Mouse (Mus musculus): ENCODE results near the gene Cfap70. TPM values are rescaled to one million over a fixed set of nuclear protein-coding genes. Genes with fewer than 3 reads are reported as not detected.
A peak's percentile ranks its signal among the peaks of the same experiment; 100 is the strongest.

Gene Cfap70
- polyA plus RNA-seq, 1 experiment from 2014 or later: 0.16 TPM

- Histone ChIP-seq H3K9me3 (ENCODE audit: control insufficient read depth, low read length) (no peaks in the 10 kb centered on the region), H3K27me3 (ENCODE audit: control insufficient read depth, insufficient read depth, low read length) (no peaks in the 10 kb centered on the region), H3K36me3 (ENCODE audit: control insufficient read depth, insufficient read depth, low read length) (no peaks in the 10 kb centered on the region), H3K9ac (ENCODE audit: low read length) (no peak overlapping the region), H3K4me1 (replicated peaks; ENCODE audit: control insufficient read depth, insufficient read depth) (no peaks in the 10 kb centered on the region), H3K27ac (replicated peaks) (no peak overlapping the region), H3K4me2 (replicated peaks; ENCODE audit: low read depth) (no peak overlapping the region), H3K4me3 (ENCODE audit: low read depth, low read length) (no peak overlapping the region)
- WGBS: 55% methylated on average over 7 of the region's 7 CpGs
- DNase-seq (ENCODE audit: low spot score) (no peak), ATAC-seq (ENCODE audit: low FRiP score, low TSS enrichment) (no peak)
- TF ChIP-seq EP300 (optimal IDR thresholded peaks at IDR 0.05) (no peak), CTCF (IDR thresholded peaks at IDR 0.05; ENCODE audit: low read depth) (no peak)
These were observed 29.8 kb downstream of the Cfap70 start for GRCm38 (mm10) chr14:20422257-20422656.

GRCm38 (mm10) chr14:20400071-20400470 is 52.0 kb downstream of the Cfap70 start:
- Histone ChIP-seq H3K27me3 (ENCODE audit: control insufficient read depth, insufficient read depth, low read length) (no peaks in the 10 kb centered on the region), H3K36me3 (ENCODE audit: control insufficient read depth, insufficient read depth, low read length) (no peaks in the 10 kb centered on the region), H3K4me1 (replicated peaks; ENCODE audit: control insufficient read depth, insufficient read depth) (no peaks in the 10 kb centered on the region), H3K4me3 (ENCODE audit: low read depth, low read length) (no peak overlapping the region), H3K9ac (ENCODE audit: low read length) (no peak overlapping the region), H3K9me3 (ENCODE audit: control insufficient read depth, low read length) (no peaks in the 10 kb centered on the region), H3K27ac (replicated peaks) (no peak overlapping the region), H3K4me2 (replicated peaks; ENCODE audit: low read depth) (no peak overlapping the region)
- WGBS: 55% methylated on average over 1 of the region's 1 CpGs
- ATAC-seq (ENCODE audit: low FRiP score, low TSS enrichment): peak; percentile 73; the same call in 1 of the 2 replicates
- DNase-seq (ENCODE audit: low spot score): peak; percentile 46
- TF ChIP-seq EP300 (optimal IDR thresholded peaks at IDR 0.05) (no peak), CTCF (IDR thresholded peaks at IDR 0.05; ENCODE audit: low read depth) (peak; percentile 78)

- 32% methylated on average over 4 of the region's 4 CpGs for WGBS
- Histone ChIP-seq H3K4me3 (ENCODE audit: low read depth, low read length) (no peak overlapping the region), H3K27ac (replicated peaks) (no peak overlapping the region), H3K9me3 (ENCODE audit: control insufficient read depth, low read length) (no peaks in the 10 kb centered on the region), H3K9ac (ENCODE audit: low read length) (no peak overlapping the region), H3K4me2 (replicated peaks; ENCODE audit: low read depth) (no peak overlapping the region), H3K27me3 (ENCODE audit: control insufficient read depth, insufficient read depth, low read length) (no peaks in the 10 kb centered on the region), H3K4me1 (replicated peaks; ENCODE audit: control insufficient read depth, insufficient read depth) (no peaks in the 10 kb centered on the region), H3K36me3 (ENCODE audit: control insufficient read depth, insufficient read depth, low read length) (no peaks in the 10 kb centered on the region)
- peak; percentile 51 for DNase-seq (ENCODE audit: low spot score)
- TF ChIP-seq CTCF (IDR thresholded peaks at IDR 0.05; ENCODE audit: low read depth) (peak; percentile 64), EP300 (optimal IDR thresholded peaks at IDR 0.05) (no peak)
- 0 out of 2 replicates have a peak, but pooled peaks have one; percentile 15 for ATAC-seq (ENCODE audit: low FRiP score, low TSS enrichment)
These were observed 53.2 kb downstream of the Cfap70 start for GRCm38 (mm10) chr14:20398864-20399263.

GRCm38 (mm10) chr14:20397220-20397619 is 54.8 kb downstream of the Cfap70 start:
- Histone ChIP-seq H3K4me1 (replicated peaks; ENCODE audit: control insufficient read depth, insufficient read depth) (no peaks in the 10 kb centered on the region), H3K9ac (ENCODE audit: low read length) (no peak overlapping the region), H3K27me3 (ENCODE audit: control insufficient read depth, insufficient read depth, low read length) (no peaks in the 10 kb centered on the region), H3K9me3 (ENCODE audit: control insufficient read depth, low read length) (no peaks in the 10 kb centered on the region), H3K4me3 (ENCODE audit: low read depth, low read length) (no peak overlapping the region), H3K4me2 (replicated peaks; ENCODE audit: low read depth) (no peak overlapping the region), H3K36me3 (ENCODE audit: control insufficient read depth, insufficient read depth, low read length) (no peaks in the 10 kb centered on the region), H3K27ac (replicated peaks) (no peak overlapping the region)
- ATAC-seq (ENCODE audit: low FRiP score, low TSS enrichment): no peak
- no peak for DNase-seq (ENCODE audit: low spot score)
- no peak for TF ChIP-seq CTCF (IDR thresholded peaks at IDR 0.05; ENCODE audit: low read depth)
- no peak for TF ChIP-seq EP300 (optimal IDR thresholded peaks at IDR 0.05)
- WGBS: 73% methylated on average over 9 of the region's 9 CpGs

- Histone ChIP-seq H3K9ac (ENCODE audit: low read length) (peak within 1 kb of the TSS; percentile 88), H3K9me3 (ENCODE audit: control insufficient read depth, low read length) (no peaks in the 10 kb centered on the region), H3K27ac (replicated peaks) (peak within 1 kb of the TSS; percentile 86), H3K36me3 (ENCODE audit: control insufficient read depth, insufficient read depth, low read length) (0 out of 2 replicates have a peak, but pooled peaks cover 5% of the 10 kb centered on the region), H3K4me1 (replicated peaks; ENCODE audit: control insufficient read depth, insufficient read depth) (no peaks in the 10 kb centered on the region), H3K4me3 (ENCODE audit: low read depth, low read length) (peak within 1 kb of the TSS; percentile 78), H3K4me2 (replicated peaks; ENCODE audit: low read depth) (peak within 1 kb of the TSS; percentile 58), H3K27me3 (ENCODE audit: control insufficient read depth, insufficient read depth, low read length) (no peaks in the 10 kb centered on the region)
- ATAC-seq (ENCODE audit: low FRiP score, low TSS enrichment): peak; percentile 98
- under 1% methylated on average over 64 of the region's 68 CpGs for WGBS
- DNase-seq (ENCODE audit: low spot score): peak; percentile 98
- TF ChIP-seq EP300 (optimal IDR thresholded peaks at IDR 0.05) (no peak), CTCF (IDR thresholded peaks at IDR 0.05; ENCODE audit: low read depth) (peak; percentile 93)
These were observed 58.7 kb downstream of the Cfap70 start, which contains the start of gene Mrps16 for GRCm38 (mm10) chr14:20393205-20393913. TSS of gene Mrps16 (minus strand) at chr14:20393634.

- no peak for TF ChIP-seq EP300 (optimal IDR thresholded peaks at IDR 0.05)
- TF ChIP-seq CTCF (IDR thresholded peaks at IDR 0.05; ENCODE audit: low read depth): no peak
- ATAC-seq (ENCODE audit: low FRiP score, low TSS enrichment) (no peak), DNase-seq (ENCODE audit: low spot score) (no peak)
- H3K9ac ChIP-seq (ENCODE audit: low read length): no peak overlapping the region
- no peaks in the 10 kb centered on the region for H3K9me3 ChIP-seq (ENCODE audit: control insufficient read depth, low read length)
- no peaks in the 10 kb centered on the region for H3K27me3 ChIP-seq (ENCODE audit: control insufficient read depth, insufficient read depth, low read length)
- H3K4me2 ChIP-seq (replicated peaks; ENCODE audit: low read depth): no peak overlapping the region; the same call in 1 of the 2 replicates
- 79% methylated on average over 4 of the region's 4 CpGs for WGBS
- H3K36me3 ChIP-seq (ENCODE audit: control insufficient read depth, insufficient read depth, low read length): 0 out of 2 replicates have a peak, but pooled peaks cover 5% of the 10 kb centered on the region
- no peak overlapping the region for H3K27ac ChIP-seq (replicated peaks)
- H3K4me3 ChIP-seq (ENCODE audit: low read depth, low read length): no peak overlapping the region; the same call in 1 of the 2 replicates
- H3K4me1 ChIP-seq (replicated peaks; ENCODE audit: control insufficient read depth, insufficient read depth): 0 out of 2 replicates have a peak, but pooled peaks cover 4% of the 10 kb centered on the region
These were observed 59.7 kb downstream of the Cfap70 start for GRCm38 (mm10) chr14:20392326-20392725.
